Mouse (Mus musculus): ENCODE results near the gene Polr2m. TPM values are rescaled to one million over a fixed set of nuclear protein-coding genes. Genes with fewer than 3 reads are reported as not detected.
A peak's percentile ranks its signal among the peaks of the same experiment; 100 is the strongest.

Gene Polr2m
- polyA plus RNA-seq (2016; fragmentation: Nextera tagmentation; extraction: Ambion mirVana): 209 and 213 TPM in 2 replicates

DNA sequence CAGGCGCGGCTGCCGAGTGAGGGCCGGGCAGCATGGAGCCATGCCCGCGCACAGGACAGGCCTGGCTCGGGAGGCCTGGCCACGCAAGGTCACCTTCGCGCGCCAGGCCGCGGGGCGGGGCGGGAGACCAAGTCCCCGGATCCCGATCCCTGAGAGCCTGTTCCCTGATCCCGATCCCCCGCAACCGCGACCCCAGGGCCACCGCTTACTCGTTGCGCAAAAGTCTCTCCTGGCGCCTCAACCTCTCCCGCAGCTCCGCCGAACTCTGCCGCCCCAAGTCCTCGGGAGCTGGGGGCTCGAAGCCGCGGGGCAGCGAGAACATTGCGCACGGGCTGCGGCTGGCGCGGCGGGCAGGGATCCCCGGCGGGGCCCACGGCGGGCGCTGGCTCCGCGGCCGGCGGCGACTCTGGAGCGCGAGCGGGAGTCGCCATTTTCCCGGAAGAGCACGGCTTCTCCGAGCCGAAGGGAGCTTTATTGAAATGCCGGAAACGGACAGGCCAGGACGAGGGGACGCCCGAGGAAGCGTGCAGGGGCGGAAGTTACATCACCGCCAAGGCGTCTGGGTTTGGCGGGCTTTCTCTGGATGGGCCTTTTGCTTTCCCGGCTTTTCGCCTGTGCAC lies at the start of gene Polr2m:
Polr2m (minus strand) TSS at position 461 of the 620 bp plus-strand sequence.
- H3K36me3 ChIP-seq: peaks cover 34% of the 10 kb centered on the region
- H3K4me3 ChIP-seq: peak within 1 kb of the TSS; percentile 99
- WGBS (ENCODE audit: insufficient replicate concordance): under 1% methylated on average over 70 of the region's 70 CpGs
- H3K4me1 ChIP-seq: peaks cover 45% of the 10 kb centered on the region
- peak; percentile 92 for ATAC-seq
- H3K9ac ChIP-seq: peak within 1 kb of the TSS; percentile 99
- H3K27ac ChIP-seq: peak within 1 kb of the TSS; percentile 89
- peak within 1 kb of the TSS; percentile 81 for H3K4me2 ChIP-seq
- peaks cover 17% of the 10 kb centered on the region for H3K27me3 ChIP-seq (replicated peaks)
- no peaks in the 10 kb centered on the region for H3K9me3 ChIP-seq (replicated peaks)

DNA sequence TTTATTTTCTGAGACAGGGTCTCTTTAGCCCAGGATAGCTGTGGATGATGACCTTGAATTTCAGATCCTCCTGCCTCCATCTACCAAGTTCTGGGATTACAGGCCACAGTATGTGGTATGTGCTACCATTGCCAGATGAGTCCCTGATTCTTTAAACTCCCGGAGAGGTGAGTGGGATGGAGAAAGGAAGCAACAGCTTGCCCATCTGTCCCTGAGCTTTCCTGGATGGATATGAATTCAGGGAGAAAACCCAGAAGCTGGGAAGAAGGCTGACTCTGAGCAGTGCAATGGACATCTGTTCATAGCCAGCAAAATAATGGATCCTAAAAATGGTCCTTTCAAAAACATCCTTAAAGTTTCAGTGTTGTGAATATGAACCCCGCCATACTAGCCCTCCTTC lies 49.3 kb upstream of the Polr2m start:
- no peak for ATAC-seq
- 0 out of 2 replicates have a peak, but pooled peaks cover 2% of the 10 kb centered on the region for H3K9me3 ChIP-seq (replicated peaks)
- H3K9ac ChIP-seq: no peak overlapping the region
- WGBS (ENCODE audit: insufficient replicate concordance): 70% methylated on average over 2 of the region's 2 CpGs
- no peaks in the 10 kb centered on the region for H3K36me3 ChIP-seq
- no peak overlapping the region for H3K4me2 ChIP-seq
- H3K4me3 ChIP-seq: no peak overlapping the region
- H3K27ac ChIP-seq: no peak overlapping the region
- no peaks in the 10 kb centered on the region for H3K4me1 ChIP-seq
- H3K27me3 ChIP-seq (replicated peaks): no peaks in the 10 kb centered on the region

DNA sequence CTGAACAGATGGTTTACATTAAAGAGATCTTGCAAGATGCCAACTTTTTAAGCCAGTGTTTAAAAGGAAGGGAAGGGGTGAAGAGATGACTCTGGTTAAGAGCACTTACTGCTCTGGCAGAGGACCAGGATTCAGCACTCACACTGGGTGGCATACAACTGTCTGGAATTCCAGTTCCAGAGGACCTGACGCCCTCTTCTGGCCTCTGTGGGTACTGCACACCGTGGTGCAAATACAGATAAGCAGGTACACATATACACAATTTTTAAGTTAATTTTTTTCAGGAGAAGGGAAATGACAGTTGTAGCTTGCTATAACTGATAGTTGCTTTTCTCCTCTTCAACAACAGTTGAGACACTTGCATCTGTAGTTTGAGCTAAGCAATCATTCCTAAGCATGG lies 44.2 kb upstream of the Polr2m start:
- WGBS (ENCODE audit: insufficient replicate concordance): 58% methylated on average over 2 of the region's 2 CpGs

DNA sequence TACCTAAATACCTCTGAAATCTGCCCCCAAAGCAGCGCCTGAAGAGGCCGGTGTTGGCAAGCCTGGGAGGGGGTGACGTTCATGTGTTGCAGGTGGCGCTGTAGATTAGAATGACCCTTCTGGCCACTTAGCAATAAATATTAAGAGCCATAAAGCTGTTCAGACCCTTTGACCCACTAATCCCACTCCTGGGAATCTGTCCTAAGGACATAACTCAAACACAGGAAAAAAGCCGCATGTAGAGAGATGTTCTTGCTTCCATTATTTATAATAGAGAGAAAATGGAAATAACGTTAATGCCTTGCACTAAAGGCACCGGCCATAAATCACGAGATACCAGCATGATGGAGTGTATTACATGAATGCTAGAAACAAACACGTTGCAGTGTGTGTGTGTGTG lies 41.7 kb upstream of the Polr2m start:
- 68% methylated on average over 9 of the region's 9 CpGs for WGBS (ENCODE audit: insufficient replicate concordance)

More for the DNA sequence above, 44.2 kb upstream of the Polr2m start:
- Histone ChIP-seq H3K4me3 (no peak overlapping the region), H3K4me2 (no peak overlapping the region), H3K27me3 (replicated peaks) (no peaks in the 10 kb centered on the region), H3K9me3 (replicated peaks) (0 out of 2 replicates have a peak, but pooled peaks cover 5% of the 10 kb centered on the region), H3K9ac (no peak overlapping the region), H3K27ac (no peak overlapping the region), H3K4me1 (no peaks in the 10 kb centered on the region), H3K36me3 (no peaks in the 10 kb centered on the region)
- ATAC-seq: no peak

DNA sequence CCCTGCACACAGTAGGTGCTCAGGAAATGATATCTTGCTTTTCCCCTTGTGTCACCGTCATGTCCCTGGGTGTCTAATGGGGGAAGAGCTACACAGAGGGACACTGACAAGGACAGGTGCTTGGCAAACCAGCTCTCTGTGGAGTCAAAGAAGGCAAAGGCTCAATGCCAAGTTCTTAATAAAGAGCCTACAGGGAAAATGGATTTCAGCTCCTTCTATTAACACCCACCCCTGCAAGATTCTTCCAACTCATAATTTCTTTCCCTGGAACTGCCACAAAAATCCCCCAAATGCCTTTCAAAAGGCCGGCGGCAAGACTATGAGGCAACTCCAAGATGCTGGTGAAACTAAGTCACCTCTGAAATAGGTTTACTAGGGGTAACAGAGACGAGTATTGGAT lies 38.2 kb upstream of the Polr2m start:
- Histone ChIP-seq H3K4me2 (no peak overlapping the region), H3K9ac (no peak overlapping the region), H3K27ac (no peak overlapping the region), H3K36me3 (no peaks in the 10 kb centered on the region), H3K27me3 (replicated peaks) (0 out of 2 replicates have a peak, but pooled peaks cover 4% of the 10 kb centered on the region), H3K4me3 (no peak overlapping the region), H3K4me1 (no peaks in the 10 kb centered on the region), H3K9me3 (replicated peaks) (no peaks in the 10 kb centered on the region)
- WGBS (ENCODE audit: insufficient replicate concordance): 82% methylated on average over 4 of the region's 4 CpGs
- no peak for ATAC-seq

More for the DNA sequence above, 41.7 kb upstream of the Polr2m start:
- 0 out of 2 replicates have a peak, but pooled peaks cover 4% of the 10 kb centered on the region for H3K27me3 ChIP-seq (replicated peaks)
- no peak overlapping the region for H3K4me2 ChIP-seq
- H3K4me3 ChIP-seq: no peak overlapping the region
- H3K27ac ChIP-seq: no peak overlapping the region
- H3K9me3 ChIP-seq (replicated peaks): 0 out of 2 replicates have a peak, but pooled peaks cover 5% of the 10 kb centered on the region
- no peak overlapping the region for H3K9ac ChIP-seq
- no peak for ATAC-seq
- H3K36me3 ChIP-seq: no peaks in the 10 kb centered on the region
- H3K4me1 ChIP-seq: no peaks in the 10 kb centered on the region

DNA sequence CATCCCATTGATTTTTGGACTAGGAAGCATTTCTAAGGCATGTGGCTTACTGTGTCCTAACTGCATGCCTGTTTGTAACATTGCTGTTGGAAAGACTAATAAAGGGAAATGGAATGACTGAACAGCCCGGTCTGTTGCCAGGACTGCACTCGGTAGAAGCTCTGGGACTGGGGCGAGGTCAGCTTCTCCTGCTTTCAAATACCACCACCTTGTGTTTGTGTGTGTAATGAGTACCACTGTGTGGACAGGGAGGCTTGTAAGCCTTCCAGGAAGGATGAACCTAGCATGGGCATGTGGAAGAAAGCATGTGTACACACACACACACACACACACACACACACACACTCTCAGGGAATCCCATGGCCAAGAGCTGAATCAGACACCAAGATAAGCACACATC lies 34.1 kb upstream of the Polr2m start:
- Histone ChIP-seq H3K4me2 (no peak overlapping the region), H3K27ac (no peak overlapping the region), H3K9ac (no peak overlapping the region), H3K4me1 (no peaks in the 10 kb centered on the region), H3K9me3 (replicated peaks) (no peaks in the 10 kb centered on the region), H3K27me3 (replicated peaks) (0 out of 2 replicates have a peak, but pooled peaks cover 4% of the 10 kb centered on the region), H3K4me3 (no peak overlapping the region), H3K36me3 (no peaks in the 10 kb centered on the region)
- WGBS (ENCODE audit: insufficient replicate concordance): 65% methylated on average over 3 of the region's 3 CpGs
- ATAC-seq: no peak

DNA sequence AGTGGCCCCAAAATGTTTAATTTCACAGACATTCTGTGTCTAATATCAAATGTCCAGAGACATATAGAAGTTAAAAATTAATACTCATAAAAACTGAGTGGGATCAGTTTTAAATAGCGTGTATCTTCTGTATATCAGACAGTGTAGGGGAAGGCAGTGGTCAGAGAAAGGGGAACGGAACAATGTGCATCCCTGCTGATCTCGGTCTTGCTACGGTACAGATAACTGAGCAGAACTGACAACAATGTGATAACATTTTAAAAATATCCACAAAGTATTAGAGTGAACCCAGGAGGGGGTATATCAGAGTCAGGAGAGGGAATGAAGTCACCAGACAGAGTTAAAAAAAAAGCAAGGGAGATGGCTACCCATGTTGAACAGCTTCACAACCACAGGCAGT lies 31.8 kb upstream of the Polr2m start:
- H3K9me3 ChIP-seq (replicated peaks): no peaks in the 10 kb centered on the region
- H3K4me3 ChIP-seq: no peak overlapping the region
- no peak for ATAC-seq
- H3K27me3 ChIP-seq (replicated peaks): no peaks in the 10 kb centered on the region
- no peak overlapping the region for H3K9ac ChIP-seq
- no peak overlapping the region for H3K27ac ChIP-seq
- H3K4me2 ChIP-seq: no peak overlapping the region
- 24% methylated on average over 4 of the region's 4 CpGs for WGBS (ENCODE audit: insufficient replicate concordance)
- H3K4me1 ChIP-seq: no peaks in the 10 kb centered on the region
- H3K36me3 ChIP-seq: no peaks in the 10 kb centered on the region

DNA sequence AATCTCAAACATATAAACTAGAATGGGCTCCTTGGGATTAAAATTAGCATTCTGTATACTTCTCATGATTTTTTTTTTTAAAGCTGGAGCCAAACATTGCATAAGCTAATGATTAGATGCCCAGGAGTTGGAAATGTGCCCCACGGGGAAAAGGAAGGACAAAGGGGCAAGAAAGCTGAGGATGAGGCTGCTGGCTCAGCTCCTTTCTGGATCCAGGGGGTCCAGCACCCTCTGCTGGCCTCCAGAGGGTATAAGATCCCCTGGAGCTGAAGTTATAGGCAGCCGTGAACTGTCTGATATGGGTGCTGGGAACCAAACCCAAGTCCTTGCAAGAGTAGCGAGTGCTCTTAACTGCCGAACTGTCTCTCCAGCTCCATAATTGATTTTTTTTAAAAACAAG lies 30.1 kb upstream of the Polr2m start:
- Histone ChIP-seq H3K27me3 (replicated peaks) (no peaks in the 10 kb centered on the region), H3K9me3 (replicated peaks) (no peaks in the 10 kb centered on the region), H3K27ac (no peak overlapping the region), H3K4me3 (no peak overlapping the region), H3K4me1 (no peaks in the 10 kb centered on the region), H3K4me2 (no peak overlapping the region), H3K9ac (no peak overlapping the region), H3K36me3 (no peaks in the 10 kb centered on the region)
- no peak for ATAC-seq
- WGBS (ENCODE audit: insufficient replicate concordance): 76% methylated on average over 4 of the region's 4 CpGs

DNA sequence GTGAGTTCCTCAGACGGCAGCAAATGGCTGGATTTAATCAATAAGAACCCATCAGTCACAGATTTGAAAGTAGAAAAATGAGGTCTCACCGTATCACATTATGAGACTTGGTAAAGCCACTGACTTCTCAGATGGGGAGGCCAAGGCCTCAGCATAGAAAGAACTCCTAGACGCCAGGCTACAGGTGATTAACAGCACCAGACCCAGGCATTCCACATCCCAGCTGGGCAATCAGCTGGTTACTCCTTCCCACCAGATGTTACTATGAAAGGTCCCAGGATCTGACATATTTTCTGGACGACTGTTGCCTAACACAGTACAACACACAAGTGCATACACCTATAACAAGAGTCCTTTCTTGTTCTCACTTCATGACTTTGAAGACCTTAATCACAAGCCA lies 27.8 kb upstream of the Polr2m start:
- ATAC-seq: no peak
- Histone ChIP-seq H3K4me2 (no peak overlapping the region), H3K36me3 (no peaks in the 10 kb centered on the region), H3K9ac (no peak overlapping the region), H3K27me3 (replicated peaks) (no peaks in the 10 kb centered on the region), H3K27ac (no peak overlapping the region), H3K9me3 (replicated peaks) (no peaks in the 10 kb centered on the region), H3K4me3 (no peak overlapping the region), H3K4me1 (no peaks in the 10 kb centered on the region)
- 57% methylated on average over 4 of the region's 4 CpGs for WGBS (ENCODE audit: insufficient replicate concordance)

DNA sequence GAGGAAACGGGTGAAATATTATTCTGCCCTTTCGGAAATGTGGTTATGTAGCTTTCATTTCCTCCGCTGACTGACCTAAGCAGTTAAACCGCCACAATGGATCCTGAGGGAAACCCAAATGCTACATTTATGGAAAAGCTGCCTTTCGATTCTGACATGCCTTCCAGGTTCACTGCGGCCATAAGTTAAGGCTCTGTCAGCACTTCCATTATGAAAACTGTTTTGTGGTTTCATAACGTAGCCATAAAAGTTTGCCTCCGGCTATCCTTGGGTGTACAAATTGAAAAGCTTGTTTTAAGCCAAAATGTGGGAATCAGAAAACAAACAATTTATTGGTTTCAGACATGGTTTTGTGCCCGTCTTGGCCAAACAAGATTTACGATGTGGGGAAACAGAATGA lies 27.2 kb upstream of the Polr2m start:
- Histone ChIP-seq H3K27ac (no peak overlapping the region), H3K4me1 (no peaks in the 10 kb centered on the region), H3K9me3 (replicated peaks) (no peaks in the 10 kb centered on the region), H3K9ac (no peak overlapping the region), H3K27me3 (replicated peaks) (no peaks in the 10 kb centered on the region), H3K4me2 (no peak overlapping the region), H3K4me3 (no peak overlapping the region), H3K36me3 (no peaks in the 10 kb centered on the region)
- ATAC-seq: no peak
- WGBS (ENCODE audit: insufficient replicate concordance): 76% methylated on average over 10 of the region's 10 CpGs

DNA sequence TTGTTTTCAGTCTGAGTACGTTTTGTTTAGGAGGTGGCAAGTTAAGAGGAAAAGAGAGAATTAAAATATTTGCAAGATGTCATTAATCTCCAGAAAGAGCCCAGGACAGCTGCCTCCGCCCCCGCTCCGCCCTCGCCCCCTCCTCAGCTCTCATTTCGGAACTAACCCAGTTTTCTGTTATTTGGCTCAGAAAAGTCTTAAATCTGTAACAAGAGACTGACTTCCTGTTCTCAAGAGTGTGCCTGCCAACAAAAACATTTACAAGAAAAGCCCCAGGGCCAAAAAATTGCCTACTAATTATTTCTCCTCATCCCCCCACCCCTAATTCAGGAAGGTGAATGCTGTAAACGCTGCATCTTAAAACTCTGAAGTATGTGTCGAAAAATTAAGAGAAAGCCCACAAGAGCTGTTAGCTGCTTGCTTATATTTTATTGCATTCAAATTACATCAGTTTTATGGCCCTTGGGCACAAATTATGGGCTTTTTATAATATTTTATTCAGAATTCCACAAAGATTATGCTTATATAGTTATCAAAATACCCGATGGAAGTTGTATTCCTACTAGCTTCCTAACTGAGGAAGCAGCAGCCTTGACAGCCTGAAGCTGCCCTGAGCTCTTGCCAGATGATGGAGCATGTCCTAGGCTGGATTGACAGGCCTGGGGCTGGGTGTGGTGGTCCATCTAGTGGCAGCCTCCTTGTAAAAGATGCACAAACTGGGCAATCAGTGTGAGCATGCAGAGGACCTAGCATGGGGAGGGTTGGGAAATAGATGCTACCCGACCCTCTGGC lies 12.9 kb upstream of the Polr2m start:
- no peak for ATAC-seq
- Histone ChIP-seq H3K9ac (no peak overlapping the region), H3K27ac (no peak overlapping the region), H3K36me3 (no peaks in the 10 kb centered on the region), H3K4me3 (no peak overlapping the region), H3K27me3 (replicated peaks) (no peaks in the 10 kb centered on the region), H3K4me2 (no peak overlapping the region), H3K9me3 (replicated peaks) (no peaks in the 10 kb centered on the region), H3K4me1 (no peaks in the 10 kb centered on the region)
- WGBS (ENCODE audit: insufficient replicate concordance): 67% methylated on average over 10 of the region's 10 CpGs

DNA sequence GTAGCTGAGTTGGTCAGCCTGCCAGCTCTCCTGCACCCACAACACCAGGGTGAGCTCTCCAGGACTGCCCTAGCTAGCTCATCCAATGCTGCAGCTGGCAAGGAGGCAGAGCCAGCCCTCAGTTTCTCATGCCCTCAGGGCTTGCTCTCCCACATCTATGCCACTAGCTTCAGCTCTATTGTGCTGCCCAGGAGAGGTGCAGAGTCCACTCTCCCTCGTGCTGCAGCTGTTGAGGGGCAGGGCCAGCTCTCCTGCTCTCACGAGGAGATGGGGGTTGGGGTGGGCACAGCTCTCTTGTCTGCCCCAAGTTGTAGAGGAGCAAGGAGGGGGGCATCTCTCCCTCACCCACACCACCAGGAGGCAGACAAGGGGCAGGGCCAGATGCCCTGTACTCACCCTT lies 10.9 kb upstream of the Polr2m start:
- no peak for ATAC-seq
- H3K27ac ChIP-seq: no peak overlapping the region
- no peaks in the 10 kb centered on the region for H3K4me1 ChIP-seq
- H3K4me3 ChIP-seq: no peak overlapping the region
- H3K36me3 ChIP-seq: no peaks in the 10 kb centered on the region
- no peak overlapping the region for H3K4me2 ChIP-seq
- no peaks in the 10 kb centered on the region for H3K9me3 ChIP-seq (replicated peaks)
- H3K9ac ChIP-seq: no peak overlapping the region
- no peaks in the 10 kb centered on the region for H3K27me3 ChIP-seq (replicated peaks)
- 42% methylated on average over 2 of the region's 2 CpGs for WGBS (ENCODE audit: insufficient replicate concordance)
